Mouse (Mus musculus) liver (tissue): ENCODE measurements around the gene Olfr504.
"Not testable (repeated sequence)": the region's sequence is repeated elsewhere in the genome, so short reads cannot be mapped to it uniquely, and the experiment has no call there.

ENCODE experiments used
- DNase-seq: peaks from one replicate; pipeline ENCODE4 v3.0.0-alpha.2; 2020; ENCODE audit warnings: mixed read lengths

The Olfr504 gene

GRCm38 (mm10) chr7:108565693-108566092 is at the start of gene Olfr504:
Olfr504 (minus strand) TSS chr7:108565793.
- DNase-seq = no peak

- DNase-seq = no peak
Observed at GRCm38 (mm10) chr7:108614110-108614509, 48.5 kb upstream of the Olfr504 start.

GRCm38 (mm10) chr7:108610487-108610886 is 44.9 kb upstream of the Olfr504 start, which contains the start of gene Olfr506:
Olfr506 (plus strand) TSS chr7:108610787.
- DNase-seq = no peak

GRCm38 (mm10) chr7:108601916-108602315 is 36.3 kb upstream of the Olfr504 start:
- not testable (repeated sequence) for DNase-seq

GRCm38 (mm10) chr7:108589797-108590196 is 24.2 kb upstream of the Olfr504 start:
- DNase-seq = no peak

GRCm38 (mm10) chr7:108544227-108544626 is 21.4 kb downstream of the Olfr504 start, which contains the start of gene Olfr503:
Olfr503 (plus strand) TSS chr7:108544527.
- DNase-seq = not testable (repeated sequence)

- DNase-seq = no peak
Observed at GRCm38 (mm10) chr7:108542416-108542815, 23.2 kb downstream of the Olfr504 start.

GRCm38 (mm10) chr7:108524965-108525364 is 40.6 kb downstream of the Olfr504 start, which contains the start of gene Olfr502:
Olfr502 (minus strand) TSS chr7:108525065.
- DNase-seq = no peak
